Mouse (Mus musculus) adrenal gland, adult 18-20 months (tissue): ENCODE data around the gene Dad1. TPM values are rescaled to one million over a fixed set of nuclear protein-coding genes. Genes with fewer than 3 reads are reported as not detected.

Experiments used
- DNase-seq, 2 experiments: peaks; one replicate each; pipeline ENCODE4 v3.0.0; 2021 to 2022; ENCODE audit warnings: low spot score in 2 of 2
- total RNA-seq, 2 experiments: library from RNA; stranded (reverse); gene quantifications; 1 replicate in 1 of 2; 2 replicates in 1 of 2; pipeline ENCODE4 v1.2.3; 2021

Gene Dad1
- total RNA-seq, 2 experiments from 2014 or later: 381 to 382 TPM

DNA sequence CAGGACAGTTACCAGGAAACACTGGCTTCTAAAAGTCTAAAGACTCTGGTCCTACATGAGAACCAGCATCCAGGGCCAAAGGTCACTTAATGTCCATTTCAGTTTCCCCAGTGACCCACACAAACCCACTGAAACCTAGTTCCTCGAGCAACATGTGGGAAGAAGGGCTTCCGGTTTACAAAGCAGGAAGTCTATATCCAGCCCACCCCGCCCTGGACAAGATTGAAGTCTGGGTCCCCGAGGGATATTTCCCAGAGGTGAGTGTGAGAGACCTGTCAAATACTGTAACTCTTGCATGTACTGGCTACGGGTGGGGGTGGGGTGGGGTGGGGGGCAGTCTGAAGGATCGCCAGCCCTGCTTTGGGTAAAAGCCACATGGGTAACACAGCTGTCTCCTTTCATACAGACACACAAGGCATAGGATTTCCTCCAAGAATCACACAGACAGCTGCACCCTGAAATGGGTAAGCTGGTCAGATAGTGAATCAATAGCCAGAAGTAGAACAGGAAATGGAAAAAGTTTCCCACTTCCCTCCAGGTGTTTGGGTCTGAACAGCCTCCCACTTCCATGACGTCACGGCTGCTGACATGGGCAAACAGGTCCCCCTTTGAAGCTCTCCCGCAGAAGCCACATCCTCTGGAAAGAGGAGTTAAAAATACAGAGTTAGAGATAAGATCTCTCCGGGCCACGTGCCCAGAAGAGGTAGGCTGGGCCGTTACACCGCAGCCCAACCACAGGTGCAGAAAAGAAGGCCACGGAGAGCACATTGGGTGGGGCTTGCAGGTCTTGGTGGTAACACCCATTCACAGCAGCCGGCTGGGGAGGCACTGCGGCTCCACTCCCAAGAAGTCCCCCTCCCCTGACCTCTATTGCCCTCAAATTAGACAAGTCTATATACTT, 26.7 kb downstream of the Dad1 start:
- DNase-seq: no peak

DNA sequence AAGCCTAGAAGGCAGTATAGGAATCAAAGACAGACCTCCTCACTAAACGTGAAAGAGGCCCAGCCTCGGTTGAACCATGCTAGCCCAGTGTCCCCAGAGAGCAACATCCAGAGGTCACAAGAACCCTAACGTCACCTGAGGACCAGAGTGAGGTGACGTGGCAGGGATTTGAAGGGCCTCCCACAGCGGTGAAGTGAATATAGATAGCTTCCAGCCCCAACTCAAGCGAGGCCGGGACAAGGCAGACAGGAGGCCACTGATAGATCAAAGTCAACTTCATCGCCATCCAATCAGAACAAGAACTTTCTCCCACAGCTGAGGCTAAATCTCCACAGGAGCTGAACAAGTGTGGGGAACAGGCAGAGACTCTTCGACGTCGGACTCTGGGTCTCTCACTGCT, 28.2 kb downstream of the Dad1 start:
- no peak for DNase-seq

DNA sequence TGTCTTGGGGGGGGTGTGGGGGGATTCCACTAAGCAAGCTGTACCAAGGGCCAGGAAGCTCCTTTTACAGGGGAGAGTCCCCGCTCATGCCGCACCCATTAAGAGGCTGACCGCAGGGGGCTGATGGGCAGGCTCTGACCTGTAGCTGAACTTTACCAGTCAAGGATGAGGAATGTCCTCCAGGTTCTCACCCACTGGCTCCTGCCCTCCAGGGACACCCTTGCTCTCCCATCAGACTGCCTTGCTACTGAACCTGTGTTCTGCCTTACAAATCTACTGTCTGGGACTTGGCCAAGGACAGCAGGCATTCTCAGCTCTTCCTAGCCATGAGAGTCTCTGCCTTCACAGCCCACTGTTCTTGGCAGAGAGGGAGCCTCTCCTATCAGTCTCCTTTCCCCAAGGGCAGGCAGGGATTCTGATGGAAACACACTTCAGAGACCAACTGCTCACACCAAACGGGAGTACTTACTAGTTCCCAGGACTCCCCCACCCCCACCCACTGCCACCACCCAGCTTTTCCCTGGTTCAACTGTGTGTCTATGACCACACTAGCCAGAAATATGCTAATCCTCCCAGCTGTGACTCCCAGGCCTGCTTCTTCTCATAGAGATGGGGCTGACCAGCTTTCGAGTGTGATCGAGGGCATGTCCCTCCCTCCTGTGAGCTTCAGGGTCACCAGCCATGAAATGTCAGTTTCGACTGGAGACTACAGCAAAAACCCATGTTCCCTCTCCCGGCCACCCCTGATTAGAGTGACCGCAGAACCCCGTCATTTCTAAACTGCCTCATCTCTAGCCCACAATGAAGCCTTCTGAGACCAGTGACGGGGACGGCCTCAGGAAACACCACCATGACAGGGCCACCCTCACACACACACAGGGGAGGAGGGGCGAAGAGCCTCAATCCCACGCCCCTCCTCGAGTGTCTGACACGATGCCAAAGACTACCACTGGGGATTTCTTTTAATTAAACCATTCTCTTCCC, 29.1 kb downstream of the Dad1 start:
- no peak for DNase-seq

DNA sequence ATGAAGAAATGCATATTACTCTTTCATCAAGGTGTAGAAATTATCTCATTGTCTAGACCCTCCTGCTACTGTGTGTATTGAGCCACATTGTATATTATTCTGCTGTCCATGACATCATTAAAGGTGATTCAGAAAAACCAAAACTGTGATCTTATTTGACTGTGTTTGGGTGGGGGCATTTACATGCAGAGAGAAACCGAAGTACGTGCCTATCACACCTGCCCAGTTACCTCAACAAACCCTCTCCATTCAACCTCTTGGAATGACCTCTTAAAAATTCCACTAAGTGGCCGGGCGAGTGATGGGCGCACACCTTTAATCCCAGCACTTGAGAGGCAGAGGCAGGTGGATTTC, 29.9 kb downstream of the Dad1 start:
- DNase-seq: no peak

DNA sequence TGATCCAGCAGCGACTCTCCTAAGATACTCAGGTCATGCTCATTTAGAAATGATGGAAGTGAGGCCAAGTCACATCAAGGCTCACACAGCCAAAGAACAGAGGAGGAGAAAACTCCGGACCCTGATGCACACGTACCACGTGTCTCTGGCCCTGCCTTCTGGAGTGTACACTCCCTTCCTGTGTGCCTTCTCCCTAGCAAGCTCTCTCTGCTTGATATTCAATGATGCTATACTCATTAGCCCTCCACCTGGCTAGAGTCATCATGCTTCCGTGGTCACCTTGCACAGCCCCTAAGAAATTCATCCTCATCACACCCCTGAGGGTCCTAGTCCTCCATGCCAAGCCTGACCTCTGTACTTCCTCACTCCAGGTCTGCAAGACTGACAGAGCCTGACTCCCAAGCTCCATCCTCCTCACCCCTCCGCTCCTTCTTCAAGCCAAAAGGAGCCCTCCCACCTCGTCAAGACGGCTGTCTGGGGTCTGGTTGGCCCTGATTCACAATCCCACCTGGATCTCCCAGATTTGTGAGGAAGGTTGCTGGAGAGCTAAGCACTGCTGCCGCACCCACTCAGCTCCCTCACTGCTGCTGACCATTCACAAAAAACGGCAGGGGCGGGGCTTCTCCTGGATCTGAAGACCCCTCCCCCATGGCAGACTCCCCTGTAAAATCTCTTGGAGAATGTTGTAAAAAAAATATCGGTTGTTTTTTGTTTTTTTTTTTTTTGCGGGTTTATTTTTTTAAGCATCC, 30.4 kb downstream of the Dad1 start:
- DNase-seq: no peak

DNA sequence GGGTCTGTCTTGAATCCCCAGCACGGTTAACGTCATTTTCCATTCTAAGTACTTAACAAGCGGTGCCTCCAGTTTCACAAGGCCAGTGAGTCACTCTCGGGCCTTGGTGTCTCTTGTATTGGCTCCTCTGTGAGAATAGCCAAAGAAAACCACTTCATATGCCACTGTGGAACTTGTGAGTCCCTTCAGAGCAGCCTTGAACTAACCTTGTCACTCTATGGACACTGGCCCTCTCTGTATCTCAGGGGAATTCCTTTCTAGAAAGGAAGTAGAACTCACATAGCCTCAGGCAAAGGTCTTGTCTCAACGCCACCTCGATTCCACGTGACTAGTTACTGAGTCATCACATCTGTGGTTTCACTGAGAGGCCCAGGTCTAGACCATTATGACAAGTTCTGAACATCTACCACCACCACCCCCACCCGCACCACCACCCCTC, 31.6 kb downstream of the Dad1 start:
- DNase-seq: no peak

DNA sequence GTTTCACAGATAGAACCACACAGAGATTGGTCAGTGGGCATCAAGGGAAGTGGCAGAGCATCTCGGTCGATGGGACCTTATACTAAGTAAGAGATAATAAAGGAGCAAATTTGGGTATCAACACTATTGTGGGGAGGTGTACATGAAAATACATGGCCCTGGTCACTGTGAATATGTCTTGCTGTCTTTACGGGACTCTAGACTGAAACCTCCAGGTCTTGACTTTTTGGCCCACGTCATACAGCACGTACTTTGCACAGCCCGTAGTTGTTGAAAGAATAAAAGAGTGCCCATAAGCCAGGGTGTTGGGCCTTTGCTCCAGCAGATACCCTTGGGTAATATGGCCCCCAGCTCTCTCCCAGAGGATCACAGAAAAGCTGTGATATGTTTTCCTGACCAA, 32.3 kb downstream of the Dad1 start:
- DNase-seq: no peak

DNA sequence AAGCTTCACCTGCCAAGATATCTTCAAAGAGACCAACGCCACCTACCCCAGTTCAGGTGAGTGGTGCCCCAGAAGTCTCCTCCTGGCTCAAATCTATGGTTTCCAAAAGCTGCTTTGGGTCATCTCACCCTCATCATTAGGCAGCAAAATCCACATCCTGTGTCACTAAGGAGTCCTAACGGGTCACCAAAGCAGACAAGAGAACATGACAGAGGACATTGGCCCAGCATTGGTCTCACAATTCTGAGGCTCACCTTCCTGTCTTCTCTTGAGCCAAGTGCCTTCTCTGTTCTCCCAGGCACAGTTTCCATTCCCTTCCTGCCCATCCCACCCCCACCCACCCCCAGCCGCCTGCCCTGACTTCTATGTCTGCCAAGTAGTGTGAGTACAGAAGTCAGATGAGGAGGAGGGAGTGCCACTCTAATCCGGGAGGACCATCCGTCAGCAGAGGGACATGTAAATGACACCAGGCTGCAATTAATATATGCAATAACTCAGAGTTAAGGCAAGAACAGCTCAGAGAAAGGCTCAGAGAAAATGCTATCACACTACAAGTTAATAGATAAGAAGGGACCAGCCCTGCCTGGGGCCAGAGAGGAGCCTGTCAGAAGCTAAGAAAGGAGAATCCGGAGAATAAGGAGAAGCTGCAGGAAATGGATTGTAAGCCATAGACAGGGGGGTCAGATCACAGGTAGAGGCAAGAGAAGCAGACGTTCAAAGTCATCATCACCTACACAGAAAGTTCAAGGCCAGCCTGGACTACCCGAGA, 33.0 kb downstream of the Dad1 start:
- no peak for DNase-seq

DNA sequence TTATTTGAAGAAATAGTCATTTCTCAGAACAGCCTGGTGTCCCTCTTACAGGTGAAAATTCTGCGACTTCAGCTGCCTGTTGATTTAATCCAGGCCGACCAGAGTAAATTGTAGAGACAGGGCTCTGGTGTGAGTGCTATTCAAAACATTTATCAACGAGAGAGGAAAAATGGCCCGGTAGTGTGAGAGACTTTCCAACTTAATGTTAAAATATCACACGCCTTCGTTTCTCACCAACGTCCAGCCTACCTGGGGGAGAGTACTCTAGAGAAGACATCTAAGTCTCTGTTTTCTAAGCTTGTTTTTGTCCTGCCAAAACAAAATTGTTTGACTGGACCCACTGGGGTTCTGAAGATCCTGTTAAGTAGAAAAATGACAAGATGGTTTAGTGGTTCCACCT, 34.1 kb downstream of the Dad1 start:
- DNase-seq: no peak

DNA sequence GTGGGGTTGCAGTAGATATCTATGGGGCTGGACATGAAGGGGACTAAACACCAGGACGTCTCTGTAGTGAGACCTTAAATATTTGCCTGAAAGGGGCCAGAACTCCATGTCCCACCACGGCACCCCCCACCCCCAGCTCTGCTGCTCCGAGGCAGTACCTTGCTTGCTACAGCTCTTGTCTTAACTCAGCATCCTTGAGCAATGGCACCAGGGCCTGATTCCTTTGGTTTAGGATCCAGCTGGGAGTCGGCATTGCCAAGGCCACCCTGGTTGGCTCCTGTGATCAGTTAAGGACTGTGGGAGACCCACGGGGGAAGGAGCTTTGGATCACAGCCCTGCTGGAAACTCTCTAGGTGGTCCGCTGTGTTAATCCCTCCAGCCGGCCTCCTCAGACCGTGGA, 34.6 kb downstream of the Dad1 start:
- DNase-seq: no peak

DNA sequence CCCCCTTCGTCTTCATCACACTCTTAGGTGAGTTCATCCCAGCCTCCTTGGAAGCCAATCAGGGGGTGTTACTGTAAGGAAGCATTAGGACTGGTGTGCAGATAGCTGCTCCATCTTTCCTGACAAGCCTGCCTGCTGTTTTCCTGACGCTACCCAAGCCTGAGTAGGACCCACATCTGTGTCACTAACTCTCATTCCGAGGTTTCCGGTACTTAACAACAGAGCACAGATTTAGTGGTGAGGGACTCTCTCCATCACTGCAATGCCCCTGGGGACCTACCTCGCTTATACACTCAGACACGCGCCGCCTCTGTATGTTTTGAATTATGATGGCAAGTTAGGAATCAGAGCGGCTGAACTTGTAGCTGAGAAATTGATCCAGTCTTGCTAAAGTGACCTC, 35.2 kb downstream of the Dad1 start:
- DNase-seq: no peak

DNA sequence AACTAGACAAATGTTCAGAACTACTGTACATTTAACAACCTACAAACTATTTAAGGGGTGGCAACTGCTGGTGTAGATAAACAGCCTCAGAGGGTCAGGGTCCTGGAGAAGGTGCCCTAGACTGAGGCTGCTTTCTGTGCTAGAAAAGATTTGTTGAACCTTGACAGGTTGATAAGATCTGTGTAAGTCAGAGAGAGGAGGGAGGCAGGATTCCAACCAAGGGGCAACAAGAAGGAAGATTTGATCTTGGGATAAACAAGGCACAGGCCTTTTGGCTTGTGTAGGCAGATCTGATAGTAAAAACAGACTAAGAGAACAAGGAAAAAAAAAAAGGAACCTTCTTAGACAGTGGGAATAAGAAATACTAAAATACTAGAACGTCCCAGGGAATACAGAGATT, 35.7 kb downstream of the Dad1 start:
- no peak for DNase-seq

DNA sequence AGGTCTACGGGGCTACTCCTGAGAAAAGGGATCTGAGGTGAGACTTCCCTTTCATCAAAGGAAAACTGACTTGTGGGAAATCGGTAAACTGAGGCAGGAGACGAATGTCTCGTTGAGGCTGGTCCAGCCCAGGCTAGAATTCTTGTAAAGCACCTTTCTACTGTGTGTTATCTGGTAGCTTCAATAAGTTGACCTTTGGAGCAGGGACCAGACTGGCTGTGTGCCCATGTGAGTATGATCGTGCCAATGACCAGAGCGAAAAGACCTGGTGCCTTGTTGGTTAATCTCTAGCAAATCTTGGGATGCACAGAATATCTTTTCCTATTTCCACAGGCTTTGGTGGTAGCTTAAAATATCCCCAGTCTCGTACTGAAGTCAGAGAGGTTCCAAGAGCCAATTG, 37.8 kb downstream of the Dad1 start:
- no peak for DNase-seq

DNA sequence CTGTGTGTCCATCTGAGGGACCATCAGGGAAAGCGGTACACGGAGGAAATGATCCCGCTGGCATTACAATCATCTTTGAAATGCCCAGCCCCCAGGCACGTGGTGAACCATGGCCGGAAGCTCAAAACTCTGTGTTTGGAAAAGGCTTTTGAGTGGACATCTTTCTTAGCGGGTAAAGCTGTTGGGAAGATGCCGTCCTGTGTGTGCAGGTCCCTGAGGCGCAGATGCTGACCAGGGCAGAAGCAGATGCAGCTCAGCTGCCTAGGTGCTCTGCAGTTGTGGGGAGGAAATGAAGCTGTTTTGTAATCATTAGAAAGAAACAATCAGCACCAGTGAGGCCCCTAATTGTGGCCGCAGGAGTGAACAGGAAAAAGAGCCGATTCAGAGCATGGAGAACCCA, 39.0 kb downstream of the Dad1 start:
- no peak for DNase-seq

DNA sequence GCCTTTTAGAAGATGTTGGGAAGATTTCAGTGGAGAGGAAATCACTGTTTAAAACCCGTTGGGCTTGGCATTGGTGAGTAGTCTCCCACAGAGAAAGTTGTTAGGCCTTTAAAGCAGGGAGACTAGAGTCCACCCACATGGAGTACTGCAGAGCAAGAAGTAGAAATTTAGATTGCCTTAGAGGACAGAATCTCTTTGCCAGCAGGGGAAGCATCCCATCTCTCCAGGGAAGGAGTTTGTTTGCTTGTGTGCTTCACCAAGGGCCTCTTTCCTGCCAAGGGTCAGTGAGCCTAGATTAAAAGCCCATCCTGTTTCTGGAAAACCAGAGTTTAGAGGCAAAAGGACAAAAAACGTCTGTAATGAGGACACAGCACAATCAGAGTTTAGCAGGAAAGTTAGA, 39.4 kb downstream of the Dad1 start:
- DNase-seq: no peak

DNA sequence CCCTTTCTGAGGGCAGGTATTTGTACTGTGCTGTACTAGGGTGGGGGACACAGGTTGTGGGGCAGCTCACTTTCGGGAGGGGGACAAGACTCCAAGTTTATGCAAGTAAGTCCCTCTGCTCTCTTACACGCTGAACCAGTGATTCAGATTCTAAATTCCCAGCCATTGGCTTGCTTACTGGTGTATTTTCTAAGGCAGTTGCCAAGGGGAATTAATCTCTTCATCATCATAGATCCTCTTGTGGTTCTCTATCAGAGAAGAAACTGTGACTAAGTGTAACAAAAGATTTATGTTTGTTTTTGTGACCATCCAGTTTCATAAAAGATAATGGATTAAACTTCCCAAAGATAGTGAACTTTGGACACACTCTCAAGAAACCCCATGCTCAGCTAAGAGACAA, 40.2 kb downstream of the Dad1 start:
- no peak for DNase-seq

DNA sequence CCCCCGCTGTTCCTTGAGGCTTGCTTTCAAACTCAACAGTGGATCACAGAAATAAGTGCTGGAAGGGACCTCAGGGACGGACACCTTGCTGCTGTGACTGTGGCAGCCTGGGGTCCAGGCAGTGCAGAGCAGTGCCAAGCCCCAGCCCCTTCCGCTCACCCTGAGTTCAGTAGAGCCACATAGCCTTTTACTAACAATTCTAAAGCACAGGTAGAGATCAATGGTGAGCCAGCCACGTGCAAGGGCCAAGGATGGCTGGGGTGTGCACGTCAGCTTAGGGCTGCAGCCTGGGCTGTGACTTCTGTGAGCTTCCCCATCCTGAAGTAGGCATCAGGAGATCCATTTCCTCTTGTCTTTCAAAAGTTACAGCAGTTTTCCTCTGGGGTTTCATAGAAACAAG, 42.1 kb downstream of the Dad1 start:
- DNase-seq: no peak

DNA sequence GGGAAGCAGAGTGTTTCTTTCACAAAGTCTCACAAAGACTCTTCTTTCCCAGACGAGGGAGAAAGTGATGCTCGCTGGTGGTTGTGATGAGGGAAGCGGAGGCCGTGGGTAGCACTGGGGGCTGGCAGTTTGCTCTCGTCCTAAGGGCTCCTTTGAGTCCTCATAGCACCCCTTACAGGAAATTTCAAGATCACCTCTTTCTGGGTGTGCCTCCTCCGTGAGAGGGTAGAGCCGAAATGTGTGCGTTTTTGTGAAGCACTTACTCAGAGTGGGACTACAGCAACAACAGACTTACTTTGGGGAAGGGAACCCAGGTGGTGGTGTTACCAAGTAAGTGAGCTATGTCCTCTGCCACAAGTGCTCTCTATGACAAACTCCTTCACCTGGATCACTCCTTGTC, 42.7 kb downstream of the Dad1 start:
- no peak for DNase-seq

DNA sequence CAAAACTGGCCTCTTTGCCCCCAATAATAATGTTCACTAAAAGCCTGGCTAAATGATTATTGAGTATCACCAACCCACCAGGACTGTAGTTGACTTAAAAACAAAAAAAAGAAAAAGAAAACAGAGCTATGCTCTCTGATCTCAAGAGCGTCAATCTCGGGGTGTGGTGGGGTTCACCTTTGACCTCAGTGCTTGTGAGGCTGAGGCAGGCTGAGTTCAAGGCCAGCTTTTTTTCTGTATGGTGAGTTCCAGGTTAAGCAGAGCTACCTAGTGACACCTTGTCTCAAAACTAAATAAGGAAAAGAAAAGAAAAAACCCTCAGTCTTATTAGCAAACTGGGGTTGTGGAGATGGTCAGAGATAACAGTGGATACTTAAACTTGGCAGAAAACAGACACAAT, 43.5 kb downstream of the Dad1 start:
- DNase-seq: no peak

DNA sequence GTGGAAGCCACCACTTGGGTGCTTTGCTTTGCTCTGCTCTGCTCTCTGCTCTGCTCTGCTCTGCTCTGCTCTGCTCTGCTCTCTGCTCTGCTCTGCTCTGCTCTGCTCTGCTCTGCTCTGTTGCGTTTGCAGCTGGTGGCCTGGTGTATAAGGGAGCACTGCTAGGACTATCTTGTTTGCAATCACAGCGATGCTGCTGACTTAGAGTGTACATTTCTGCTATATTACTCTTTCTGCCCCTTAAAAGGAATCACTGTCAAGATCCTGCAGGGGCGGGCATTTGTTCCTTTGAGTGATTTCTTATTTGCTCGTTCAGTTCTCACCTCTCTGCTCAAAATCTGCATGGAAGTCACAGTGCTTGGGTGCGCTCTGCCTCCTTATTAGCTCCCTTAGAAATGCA, 44.0 kb downstream of the Dad1 start:
- DNase-seq: no peak

DNA sequence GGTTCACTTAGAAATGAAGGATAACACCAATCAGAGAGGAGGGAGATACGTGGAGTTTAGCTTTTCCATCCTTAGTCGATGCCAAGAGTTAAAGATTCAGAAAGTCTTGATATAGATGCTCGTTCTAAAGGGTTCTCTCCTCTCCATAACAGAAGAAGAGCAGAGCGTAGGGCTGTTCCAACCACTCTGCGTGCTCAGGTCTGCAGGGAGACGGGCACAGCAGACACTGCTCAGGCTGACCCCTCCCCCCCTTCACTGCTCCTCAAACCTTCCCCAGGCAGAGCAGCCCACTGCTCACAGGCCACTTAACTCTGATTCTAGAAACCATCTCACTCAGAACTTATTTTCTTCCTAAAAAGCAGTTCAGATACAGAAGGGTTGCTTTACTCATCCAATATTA, 45.2 kb downstream of the Dad1 start:
- DNase-seq: no peak
